Mouse (Mus musculus) kidney, adult 2 months (tissue): ENCODE data around the gene Sfmbt1.

ENCODE experiments used
- CTCF ChIP-seq: fragments of 200-500 bp; conservative IDR thresholded peaks from 2 replicates; pipeline ENCODE4 v1.5.1; 2011; ENCODE audit warnings: low read depth, mild to moderate bottlenecking, control low read depth, low read length, moderate library complexity, mixed read lengths; ENCODE audit not compliant: insufficient read depth, insufficient read length
- POLR2A ChIP-seq: fragments of 200-500 bp; IDR thresholded peaks from one replicate; pipeline ENCODE4 v1.6.1; 2011; ENCODE audit warnings: low read depth, low read length, control low read depth

GRCm38 (mm10) chr14:30671095-30671985, 43.3 kb upstream of the Sfmbt1 start:
- TF ChIP-seq CTCF (no peak), POLR2A (no peak)
